Mouse (Mus musculus) heart, postnatal 36 days (tissue): Measurements from ENCODE around the gene Gm30191. TPM values are rescaled to one million over a fixed set of nuclear protein-coding genes. Genes with fewer than 3 reads are reported as not detected.
"Not testable (repeated sequence)": the region's sequence is repeated elsewhere in the genome, so short reads cannot be mapped to it uniquely, and the experiment has no call there.

ENCODE experiments used
- DNase-seq, 2 experiments: peaks; one replicate each; pipeline ENCODE4 v3.0.0; 2021 to 2022
- intact Hi-C: fragments of 180-260 bp; cut with DNase I; formaldehyde crosslinking; loops from one replicate; pipeline ENCODE4 v1.15.1; 2025
- total RNA-seq, 2 experiments: library from RNA; stranded (reverse); gene quantifications; 2 replicates each; pipeline ENCODE4 v1.2.3; 2021

Gm30191 gene
- total RNA-seq, 2 experiments from 2014 or later: not detected

DNA sequence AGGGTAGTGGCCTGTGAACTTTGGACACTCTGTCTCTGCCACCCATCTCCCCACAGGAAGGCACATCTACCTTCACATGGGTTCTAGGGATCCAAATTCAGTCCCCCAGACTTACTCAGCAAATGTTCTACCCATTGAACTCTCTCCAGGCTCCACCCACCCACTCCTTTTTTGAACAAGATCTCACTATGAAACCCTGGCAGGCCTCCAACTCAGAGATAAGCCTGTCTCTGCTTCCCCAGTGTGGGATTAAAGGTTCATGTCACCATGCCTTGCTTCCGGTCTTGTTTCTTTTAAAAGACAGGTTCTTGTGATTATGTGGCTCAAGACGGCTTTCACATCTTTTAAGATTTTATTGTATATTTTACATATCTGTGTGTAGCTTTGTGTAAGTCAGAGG, 38.2 kb downstream of the Gm30191 start:
- intact Hi-C loops: no loop called here

GRCm38 (mm10) chr4:134286226-134287167, 39.8 kb downstream of the Gm30191 start:
- intact Hi-C loops: no loop called here
- DNase-seq: peak in 1 of 2 experiments; percentile 36

More for the DNA sequence above, 38.2 kb downstream of the Gm30191 start:
- no peak for DNase-seq

- peak; percentile 98 to 99 for DNase-seq
- intact Hi-C loops: no loop called here
Observed at GRCm38 (mm10) chr4:134287168-134287564, 40.4 kb downstream of the Gm30191 start.

DNA sequence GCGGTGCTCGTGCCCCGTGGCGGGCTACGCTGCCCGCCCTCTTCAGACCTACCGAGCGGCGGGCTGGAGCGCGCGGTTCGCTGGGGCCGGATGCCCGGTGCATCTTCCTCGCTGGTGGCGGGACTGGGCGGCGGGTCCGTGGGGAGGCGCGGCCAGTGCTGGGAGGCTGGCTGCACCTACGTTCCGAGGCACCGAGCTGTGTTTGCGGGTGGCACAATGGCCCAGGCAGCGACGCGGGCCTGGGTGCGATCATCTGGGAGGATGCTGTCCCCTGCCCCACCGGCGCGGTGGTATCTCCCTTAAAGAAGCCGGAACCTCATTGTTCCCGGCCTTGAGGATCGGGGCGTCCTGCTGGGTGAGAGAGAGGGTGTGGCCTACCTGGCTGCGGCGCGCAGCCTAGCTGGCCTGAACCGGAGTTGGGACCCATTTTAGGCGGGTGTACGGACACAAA, 40.9 kb downstream of the Gm30191 start, which contains the start of gene Pdik1l:
Pdik1l (minus strand) TSS at position 321 of the 451 bp plus-strand sequence.
- intact Hi-C loops: loop anchor here (1.0 kb wide), 1 partner anchor 40 kb away; no protein-coding TSS in a partner anchor
- DNase-seq: peak in 1 of 2 experiments; percentile 67

- DNase-seq: no peak
- intact Hi-C loops: loop anchor here (1.0 kb wide), 1 partner anchor 41 kb away; no protein-coding TSS in a partner anchor
Observed at GRCm38 (mm10) chr4:134288397-134289256, 41.9 kb downstream of the Gm30191 start.

GRCm38 (mm10) chr4:134292067-134292466, 45.3 kb downstream of the Gm30191 start:
- peak; percentile 79 to 86 for DNase-seq
- intact Hi-C loops: loop anchor here (1.0 to 5.0 kb wide), 2 partner anchors 105 to 255 kb away; partner anchors contain the start of gene Cep85

- intact Hi-C loops: loop anchor here (5.0 kb wide), 1 partner anchor 256 kb away; no protein-coding TSS in a partner anchor
- no peak for DNase-seq
Observed at GRCm38 (mm10) chr4:134293061-134293691, 46.4 kb downstream of the Gm30191 start.

DNA sequence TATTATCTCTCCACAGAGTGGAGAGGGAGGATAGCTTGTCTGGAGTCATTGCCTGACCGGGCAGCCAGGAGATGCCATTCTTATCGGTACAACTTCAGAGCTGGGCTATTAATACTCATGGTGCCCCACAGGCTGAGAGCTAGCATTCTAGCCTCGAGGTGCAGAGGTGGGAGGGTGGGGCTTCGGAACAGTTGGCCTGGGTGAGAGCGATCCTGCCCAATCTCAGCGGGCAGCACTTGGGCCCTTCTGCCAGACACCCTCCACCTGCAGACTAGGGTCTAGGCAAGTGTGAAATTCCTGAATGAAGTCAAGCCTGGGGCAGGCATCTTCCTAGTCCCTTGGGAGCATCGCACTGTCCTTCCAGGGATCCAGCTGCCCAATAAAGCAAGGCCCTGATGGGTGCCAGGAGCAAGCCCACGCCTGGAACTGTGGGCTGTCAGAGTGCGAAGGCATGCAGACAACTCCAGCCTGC, 47.0 kb downstream of the Gm30191 start:
- intact Hi-C loops: loop anchor here (2.0 to 5.0 kb wide), 2 partner anchors 63 to 256 kb away; no protein-coding TSS in a partner anchor
- DNase-seq: peak in 1 of 2 experiments; percentile 50

DNA sequence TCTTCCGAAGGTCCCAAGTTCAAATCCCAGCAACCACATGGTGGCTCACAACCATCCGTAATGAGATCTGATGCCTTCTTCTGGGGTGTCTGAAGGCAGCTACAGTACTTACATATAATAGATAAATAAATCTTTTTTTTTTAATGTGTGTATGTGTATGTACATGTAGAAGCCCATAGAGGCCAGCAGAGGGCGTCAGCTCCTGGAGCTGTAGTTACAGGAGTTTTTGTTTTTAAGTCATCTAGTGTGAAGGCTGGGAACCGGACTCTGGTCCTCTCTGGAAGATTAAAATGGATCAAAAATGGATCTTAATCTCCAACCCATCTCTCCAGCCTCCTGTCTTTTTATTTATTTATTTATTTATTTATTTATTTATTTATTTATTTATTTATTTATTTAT, 49.4 kb downstream of the Gm30191 start:
- DNase-seq, intact Hi-C loops: not testable (repeated sequence)

GRCm38 (mm10) chr4:134296523-134296922, 49.8 kb downstream of the Gm30191 start:
- no peak for DNase-seq
- intact Hi-C loops: no loop called here

DNA sequence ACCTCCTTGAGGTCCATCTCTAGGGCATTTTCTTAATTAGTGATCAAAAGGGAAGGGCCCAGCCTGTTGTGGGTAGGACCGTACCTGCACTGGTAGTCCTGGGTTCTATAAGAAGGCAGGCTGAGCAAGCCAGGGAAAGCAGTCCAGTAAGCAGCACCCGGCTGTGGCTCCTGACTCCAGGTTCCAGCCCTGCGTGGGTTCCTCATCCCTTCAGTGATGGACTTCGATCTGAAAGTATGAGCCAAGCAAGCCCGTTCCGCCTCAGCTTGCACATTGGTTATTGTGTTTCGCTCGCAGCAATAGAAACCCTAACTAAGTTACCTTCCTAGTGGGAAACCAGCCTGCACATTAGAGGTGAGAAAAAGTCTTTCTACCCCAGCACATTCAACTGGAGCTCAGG, 50.6 kb downstream of the Gm30191 start:
- DNase-seq: no peak
- intact Hi-C loops: no loop called here

GRCm38 (mm10) chr4:134298626-134299497, 52.1 kb downstream of the Gm30191 start:
- peak in 1 of 2 experiments; percentile 27 for DNase-seq
- intact Hi-C loops: no loop called here

DNA sequence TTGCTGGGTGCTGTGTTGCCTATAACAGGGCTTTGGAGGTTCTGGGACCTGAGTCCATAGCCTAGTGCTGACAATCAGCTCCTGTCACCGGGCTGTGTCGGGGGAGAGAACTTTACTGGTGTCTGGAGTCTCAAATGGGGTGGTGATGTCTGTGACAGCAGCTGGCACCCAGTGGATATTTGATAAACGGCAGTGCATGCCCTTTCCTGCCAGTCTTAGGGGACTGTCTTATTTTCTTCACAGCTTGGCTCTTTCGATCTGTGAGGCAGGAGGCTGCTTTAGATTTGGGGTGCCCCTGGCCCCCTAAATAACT, 52.7 kb downstream of the Gm30191 start:
- DNase-seq: peak in 1 of 2 experiments; percentile 44
- intact Hi-C loops: no loop called here

Other genes starting within 250 kb of the Gm30191 start
- 10 to 100 TPM; 29.9 to 32.4 TPM for gene Dhdds, start 246.0 kb upstream of the Gm30191 start, total RNA-seq
- gene Lin28a, start 228.1 kb upstream of the Gm30191 start, total RNA-seq: not detected
- gene Zfp683, start 193.1 kb upstream of the Gm30191 start, total RNA-seq: not detected
- gene Crybg2, start 186.1 kb upstream of the Gm30191 start, total RNA-seq: not detected
- 1 to 10 TPM; 3.1 to 4.6 TPM for gene Cd52, start 151.9 kb upstream of the Gm30191 start, total RNA-seq
- 1 to 10 TPM; 1.6 to 1.9 TPM for gene Ubxn11, start 144.4 kb upstream of the Gm30191 start, total RNA-seq
- 10 to 100 TPM; 36.4 to 39.9 TPM for gene Sh3bgrl3, start 118.1 kb upstream of the Gm30191 start, total RNA-seq
- gene Cep85, start 59.8 kb upstream of the Gm30191 start, total RNA-seq: 10 to 100 TPM; 49.1 to 50.9 TPM
- gene Gm7534, start 43.9 kb upstream of the Gm30191 start, total RNA-seq: not detected
- gene Catsper4, start 19.6 kb upstream of the Gm30191 start, total RNA-seq: not detected
- 1 to 10 TPM; 4.7 to 5.5 TPM for gene Cnksr1, start 8.5 kb upstream of the Gm30191 start, total RNA-seq
- gene E130218I03Rik, start 3.3 kb upstream of the Gm30191 start, total RNA-seq: not detected
- gene Zfp593, start 1.3 kb upstream of the Gm30191 start, total RNA-seq: 1 to 10 TPM; 2.6 to 3.7 TPM
- 1 to 10 TPM; 6.1 to 9.5 TPM for gene Grrp1, start 7.2 kb downstream of the Gm30191 start, total RNA-seq
- gene Pdik1l, start 41.0 kb downstream of the Gm30191 start, total RNA-seq: 1 to 10 TPM; 7.9 to 8.2 TPM
- 100 to 1,000 TPM; 234 to 314 TPM for gene Trim63, start 68.2 kb downstream of the Gm30191 start, total RNA-seq
- gene Slc30a2, start 96.2 kb downstream of the Gm30191 start, total RNA-seq: under 1 TPM; 0.35 to 0.50 TPM
- gene Extl1, start 136.9 kb downstream of the Gm30191 start, total RNA-seq: 10 to 100 TPM; 17.3 to 20.0 TPM
- gene Pafah2, start 149.4 kb downstream of the Gm30191 start, total RNA-seq: 1 to 10 TPM; 6.8 to 8.0 TPM
- 10 to 100 TPM; 28.4 to 28.9 TPM for gene Stmn1, start 221.4 kb downstream of the Gm30191 start, total RNA-seq
- 10 to 100 TPM; 19.0 to 24.0 TPM for gene Paqr7, start 249.8 kb downstream of the Gm30191 start, total RNA-seq